Mouse (Mus musculus): Measurements from ENCODE around the gene Ccr8.

GRCm38 (mm10) chr9:120079901-120080300, 12.0 kb upstream of the Ccr8 start:
- TF ChIP-seq CTCF (IDR thresholded peaks at IDR 0.05; ENCODE audit: low read depth, low read length): no peak
- no peak for TF ChIP-seq POLR2A (IDR thresholded peaks at IDR 0.05; ENCODE audit: borderline replicate concordance, low read depth, low read length)
